Mouse (Mus musculus) gastrocnemius, postnatal 36 days (tissue): ENCODE results near the gene Fbxo42. TPM values are rescaled to one million over a fixed set of nuclear protein-coding genes. Genes with fewer than 3 reads are reported as not detected.

ENCODE experiments used
- DNase-seq, 2 experiments: peaks; one replicate each; pipeline ENCODE4 v3.0.0; 2022
- intact Hi-C: fragments of 180-260 bp; cut with DNase I; formaldehyde crosslinking; loops from one replicate; pipeline ENCODE4 v1.15.1; 2025
- total RNA-seq, 2 experiments: library from RNA; stranded (reverse); gene quantifications; 2 replicates each; pipeline ENCODE4 v1.2.3; 2021

Fbxo42 gene
- total RNA-seq, 2 experiments from 2014 or later: 8.8 to 9.8 TPM

DNA sequence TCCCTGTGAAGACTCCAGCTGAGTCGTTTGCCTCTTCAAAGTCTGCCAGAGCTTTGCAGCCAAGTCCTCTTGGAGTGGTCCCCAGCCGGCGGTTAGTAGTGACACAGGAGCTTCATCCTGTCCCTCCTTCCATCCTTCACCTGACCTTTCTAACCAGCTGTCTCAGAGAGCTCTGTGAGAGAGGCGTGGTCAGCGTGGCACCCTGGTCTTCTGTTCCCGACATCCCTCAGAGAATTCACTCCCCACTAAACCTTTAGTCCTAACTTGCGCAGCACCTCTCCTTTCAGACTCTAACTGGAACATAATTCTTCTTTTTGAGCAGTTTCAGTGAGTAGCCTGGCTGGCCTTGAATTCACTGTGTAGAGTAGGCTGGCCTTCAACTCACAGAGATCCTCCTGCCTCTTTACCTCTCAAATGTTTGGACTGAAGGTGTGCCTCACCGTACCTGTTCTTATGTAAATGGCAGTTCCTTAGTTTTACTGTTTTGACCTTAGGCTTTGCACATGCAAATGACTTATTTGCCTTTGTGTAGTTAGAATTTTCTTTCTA is 18.1 kb downstream of the Fbxo42 start:
- intact Hi-C loops: no loop called here

DNA sequence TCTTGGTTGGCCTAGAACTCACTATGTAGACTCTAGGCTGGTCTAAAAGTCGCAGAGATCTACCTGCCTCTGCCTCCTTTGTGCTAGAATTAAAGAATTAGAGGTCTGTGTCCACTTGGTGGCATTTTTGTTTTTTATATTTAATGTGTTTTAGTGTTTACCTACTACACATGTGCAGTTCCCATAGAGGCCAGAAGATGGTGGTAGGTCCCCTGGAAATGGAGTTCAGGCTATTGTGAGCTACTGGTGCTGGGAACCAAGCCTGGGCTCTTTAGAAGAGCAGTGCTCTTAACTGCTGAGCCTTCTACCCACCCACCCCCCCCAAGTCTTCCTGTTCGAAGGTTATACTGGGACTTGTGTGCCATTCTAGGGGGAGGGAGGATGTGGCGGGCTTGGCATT is 19.4 kb downstream of the Fbxo42 start:
- DNase-seq: no peak
- intact Hi-C loops: no loop called here

More for the DNA sequence above, 18.1 kb downstream of the Fbxo42 start:
- DNase-seq: no peak

DNA sequence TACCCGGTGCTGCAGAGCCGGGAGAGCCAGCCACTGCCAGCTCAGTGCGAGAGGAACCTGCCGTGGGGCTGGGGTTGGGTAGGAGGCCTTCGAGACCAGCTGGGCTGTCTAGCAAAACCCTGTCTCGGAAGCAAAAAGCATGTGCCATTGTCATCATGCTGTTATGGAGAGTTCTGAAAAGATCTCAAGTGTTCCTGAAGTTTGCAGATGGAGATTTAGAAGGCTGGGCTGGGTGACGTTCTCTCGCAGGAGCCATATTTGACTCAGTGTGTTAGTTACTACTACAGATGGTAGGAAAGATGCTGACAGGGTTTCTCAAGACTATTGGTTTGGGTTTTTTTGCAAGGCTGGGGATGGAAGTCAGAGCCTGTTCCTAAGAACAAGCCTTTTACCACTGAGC is 24.4 kb downstream of the Fbxo42 start:
- intact Hi-C loops: no loop called here
- no peak for DNase-seq

DNA sequence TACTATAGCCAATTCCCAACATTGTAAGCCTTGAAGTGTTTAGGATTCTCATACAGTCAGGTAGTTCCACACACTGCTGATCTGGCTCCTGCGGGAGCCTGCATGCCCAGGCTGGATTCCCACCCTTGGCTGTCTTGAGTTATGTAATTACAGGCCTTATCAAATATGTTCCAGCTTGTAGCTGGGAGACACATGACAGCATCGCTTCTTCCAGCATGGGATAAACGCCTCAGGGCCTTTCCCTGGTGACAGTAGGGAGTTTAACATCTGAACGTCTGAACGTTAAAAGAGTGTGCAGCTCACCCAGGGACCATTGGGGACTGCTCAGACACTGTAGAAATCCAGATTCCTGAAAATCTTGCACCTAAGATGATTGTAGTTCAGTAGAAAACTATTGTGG is 28.1 kb downstream of the Fbxo42 start:
- no peak for DNase-seq
- intact Hi-C loops: no loop called here

DNA sequence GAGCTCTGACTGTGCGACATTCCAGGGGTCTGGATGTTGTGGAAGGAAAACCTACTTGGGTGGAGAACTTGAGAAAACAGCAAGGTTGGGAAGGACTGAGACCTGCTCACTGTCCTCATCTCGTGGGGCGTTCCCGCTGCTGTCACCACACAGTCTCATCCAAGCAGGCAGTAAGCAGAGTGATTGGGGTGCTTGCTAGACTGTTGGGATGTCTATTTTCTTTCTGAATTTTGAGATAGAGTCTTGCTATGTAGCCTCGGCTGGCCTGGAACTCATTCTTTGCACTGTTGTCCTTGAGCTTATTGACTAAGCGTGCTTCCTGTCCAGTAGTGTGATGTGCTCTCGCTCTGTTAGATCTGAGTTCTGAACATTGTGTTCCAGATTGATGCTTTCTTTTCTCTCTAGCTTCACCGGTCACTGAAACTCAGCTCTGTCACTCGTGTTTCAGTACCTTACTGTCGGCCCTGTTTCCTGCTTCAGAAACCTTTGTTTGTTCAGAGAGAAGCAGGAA is 28.7 kb downstream of the Fbxo42 start:
- intact Hi-C loops: no loop called here
- DNase-seq: no peak

DNA sequence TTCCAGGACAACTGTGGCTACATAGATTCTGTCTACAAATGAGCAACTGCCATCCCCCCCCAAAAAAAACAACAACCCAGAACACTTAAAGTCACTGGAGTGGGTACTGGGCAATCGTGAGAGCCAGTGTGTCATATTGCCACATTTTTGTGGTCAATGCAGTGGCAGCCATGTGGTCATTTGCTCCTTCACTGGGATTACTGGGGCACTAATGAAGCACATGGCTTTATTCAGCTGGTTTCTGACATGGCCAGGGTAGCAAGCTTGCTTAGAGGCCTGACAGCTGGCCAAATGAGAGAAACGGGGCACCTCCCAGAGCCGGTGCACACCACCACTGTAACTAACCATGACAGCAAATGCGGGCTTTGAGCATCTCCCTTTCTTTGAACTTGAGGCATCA is 30.8 kb downstream of the Fbxo42 start:
- DNase-seq: no peak
- intact Hi-C loops: no loop called here

DNA sequence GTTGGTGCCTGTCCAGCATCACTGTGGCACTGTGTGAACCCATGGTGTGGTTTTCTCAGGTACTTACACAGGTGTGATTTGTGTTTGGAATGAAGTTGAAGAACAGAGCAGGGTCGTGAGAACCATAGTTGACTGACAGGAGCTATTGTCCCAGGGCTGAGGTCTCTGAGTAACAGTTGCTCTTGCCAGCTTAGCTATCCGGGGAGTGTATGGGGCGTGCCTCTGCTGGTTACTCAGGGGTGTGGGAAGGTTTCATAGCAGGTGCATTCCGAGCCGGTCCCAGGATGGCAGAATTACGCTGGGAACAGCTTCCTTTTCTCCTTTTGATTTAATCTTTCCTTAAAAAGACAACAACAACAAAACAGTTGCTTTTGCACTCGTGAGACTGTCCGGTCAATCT is 33.1 kb downstream of the Fbxo42 start:
- intact Hi-C loops: no loop called here
- DNase-seq: no peak

DNA sequence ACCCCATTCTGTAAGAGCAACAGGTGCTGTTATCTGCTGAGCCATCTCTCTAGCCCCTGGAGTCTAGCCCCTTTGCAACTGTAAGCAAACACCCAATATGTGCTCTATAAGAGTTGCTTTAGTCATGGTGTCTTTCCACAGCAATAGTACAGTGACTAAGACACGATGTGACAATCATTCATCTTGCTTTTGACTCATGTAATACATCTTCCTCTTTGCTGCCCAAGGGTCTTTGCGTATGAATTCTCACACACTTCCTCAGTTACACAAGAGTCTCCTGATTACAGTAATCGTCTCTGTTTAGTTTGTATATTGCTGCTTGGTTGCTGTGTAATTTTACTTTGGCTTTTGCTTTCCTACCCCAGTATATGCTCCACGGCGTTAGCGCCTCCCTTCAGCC is 34.3 kb downstream of the Fbxo42 start:
- intact Hi-C loops: no loop called here
- DNase-seq: no peak

DNA sequence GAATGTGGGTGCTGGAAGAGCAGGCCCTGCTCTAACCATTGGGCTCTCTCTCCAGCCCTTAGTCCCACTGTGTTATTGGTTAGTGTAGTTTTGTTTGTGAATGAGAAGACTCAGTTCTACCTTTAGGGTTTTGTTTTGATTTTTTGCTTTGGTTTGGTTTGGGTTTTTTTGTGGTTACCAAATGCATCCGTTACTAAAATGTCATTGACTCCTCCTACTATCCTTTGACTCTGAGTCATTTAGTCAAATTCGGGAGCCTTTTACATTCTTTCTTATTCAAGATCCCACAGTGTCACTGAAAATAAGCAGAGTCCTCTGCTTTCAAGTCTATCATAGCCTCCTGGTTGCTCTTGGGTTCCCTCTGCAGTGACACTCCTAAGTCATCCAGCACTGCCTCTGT is 36.2 kb downstream of the Fbxo42 start:
- intact Hi-C loops: no loop called here
- DNase-seq: no peak

DNA sequence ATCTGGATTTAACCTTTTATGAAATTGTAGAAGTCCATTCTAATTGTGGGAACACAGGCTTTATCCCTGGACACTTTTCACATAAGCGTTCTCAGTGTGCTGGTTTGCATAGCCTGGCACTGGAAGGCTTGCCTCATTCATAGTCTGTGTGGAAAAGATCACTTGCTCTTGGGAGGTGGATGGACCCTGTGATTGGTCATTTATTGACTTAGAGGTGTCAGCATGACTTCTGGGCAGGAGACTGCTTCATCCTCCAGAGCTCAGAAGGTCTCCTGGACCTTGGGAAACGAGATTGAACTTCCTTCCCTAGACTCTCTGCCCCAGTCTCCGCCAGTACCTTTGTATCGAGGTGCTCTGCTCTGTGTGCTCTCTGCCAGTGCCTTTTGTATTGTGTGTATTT is 36.7 kb downstream of the Fbxo42 start:
- DNase-seq: no peak
- intact Hi-C loops: no loop called here

DNA sequence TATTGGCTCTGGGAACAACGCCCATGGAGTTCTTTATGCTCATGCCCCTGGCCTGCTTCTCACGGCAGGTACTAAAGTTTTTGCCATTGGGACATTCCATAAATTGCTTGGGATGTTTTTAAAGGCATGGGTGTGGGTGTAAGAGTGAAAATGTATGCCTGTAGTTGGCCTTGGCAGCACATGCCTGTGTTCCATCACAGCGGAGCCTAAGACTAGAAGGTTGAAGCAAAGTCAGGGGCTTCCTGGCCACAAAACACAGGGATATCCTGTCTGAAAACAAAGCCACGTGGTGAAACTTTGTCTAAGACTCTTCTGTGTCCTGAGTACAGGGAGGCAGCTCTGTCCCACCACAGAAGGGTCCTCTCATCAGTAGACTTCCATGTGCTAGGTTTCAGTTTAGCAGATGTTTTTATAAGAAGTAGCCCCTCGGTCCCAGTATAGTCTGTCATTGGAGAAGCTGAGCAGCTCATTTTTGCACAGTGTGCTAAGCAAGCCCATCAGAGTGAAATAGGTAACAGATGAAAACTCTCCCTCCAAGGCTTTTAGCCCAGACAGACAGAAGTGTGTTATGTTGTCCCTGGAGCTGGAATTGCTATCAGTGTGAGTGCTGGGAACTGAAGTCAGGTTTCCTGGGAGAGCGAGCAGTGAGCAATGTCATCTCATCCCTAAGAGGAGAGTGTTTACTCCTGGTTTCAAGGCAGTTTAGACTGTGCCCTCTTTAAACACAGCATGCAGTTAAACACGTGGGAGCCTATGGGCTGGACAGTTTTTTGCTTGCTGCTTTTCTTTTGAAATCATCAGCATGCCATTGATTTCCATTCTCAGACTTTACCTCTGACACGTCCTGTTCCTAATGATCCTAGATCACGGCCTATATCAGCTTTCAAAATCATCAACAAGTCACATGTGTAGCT is 39.5 kb downstream of the Fbxo42 start:
- intact Hi-C loops: no loop called here
- no peak for DNase-seq

DNA sequence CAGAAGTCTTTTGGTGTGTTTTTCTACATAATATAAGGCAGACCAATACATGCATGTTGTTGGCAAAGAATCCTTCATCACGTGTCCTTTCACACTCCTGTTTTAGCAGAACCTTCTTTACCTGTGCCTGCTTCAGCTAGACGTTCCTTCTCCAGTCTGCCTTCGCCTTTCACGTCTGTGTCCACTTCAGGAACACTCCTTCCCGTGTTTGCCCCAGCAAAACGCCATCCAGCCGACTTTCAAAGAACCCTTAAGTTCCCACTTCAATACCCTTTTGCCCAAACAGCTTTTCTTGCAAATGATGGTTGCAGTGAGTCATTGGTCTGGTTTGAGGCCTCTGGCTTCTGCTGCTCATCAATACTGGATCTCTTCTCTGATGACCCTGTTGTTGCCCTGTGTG is 43.6 kb downstream of the Fbxo42 start:
- intact Hi-C loops: no loop called here
- no peak for DNase-seq

DNA sequence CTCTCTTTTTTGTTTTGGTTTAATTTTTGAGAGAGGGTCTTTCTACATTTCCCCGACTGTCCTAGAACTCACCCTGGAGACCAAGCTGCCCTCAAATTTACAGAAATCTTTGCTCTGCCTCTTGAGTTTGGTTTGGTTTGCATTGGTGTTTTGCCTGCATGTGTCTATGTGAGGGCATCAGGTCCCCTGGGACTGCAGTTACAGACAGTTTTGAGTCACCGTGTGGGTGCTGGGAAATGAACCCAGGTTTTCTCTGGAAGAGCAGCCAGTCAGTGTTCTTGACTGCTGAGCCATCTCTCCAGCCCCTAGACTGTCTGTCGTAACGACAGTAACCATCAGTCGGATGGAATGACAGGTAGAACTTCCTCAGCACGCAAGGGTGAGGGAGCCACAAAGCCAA is 46.8 kb downstream of the Fbxo42 start:
- intact Hi-C loops: no loop called here

DNA sequence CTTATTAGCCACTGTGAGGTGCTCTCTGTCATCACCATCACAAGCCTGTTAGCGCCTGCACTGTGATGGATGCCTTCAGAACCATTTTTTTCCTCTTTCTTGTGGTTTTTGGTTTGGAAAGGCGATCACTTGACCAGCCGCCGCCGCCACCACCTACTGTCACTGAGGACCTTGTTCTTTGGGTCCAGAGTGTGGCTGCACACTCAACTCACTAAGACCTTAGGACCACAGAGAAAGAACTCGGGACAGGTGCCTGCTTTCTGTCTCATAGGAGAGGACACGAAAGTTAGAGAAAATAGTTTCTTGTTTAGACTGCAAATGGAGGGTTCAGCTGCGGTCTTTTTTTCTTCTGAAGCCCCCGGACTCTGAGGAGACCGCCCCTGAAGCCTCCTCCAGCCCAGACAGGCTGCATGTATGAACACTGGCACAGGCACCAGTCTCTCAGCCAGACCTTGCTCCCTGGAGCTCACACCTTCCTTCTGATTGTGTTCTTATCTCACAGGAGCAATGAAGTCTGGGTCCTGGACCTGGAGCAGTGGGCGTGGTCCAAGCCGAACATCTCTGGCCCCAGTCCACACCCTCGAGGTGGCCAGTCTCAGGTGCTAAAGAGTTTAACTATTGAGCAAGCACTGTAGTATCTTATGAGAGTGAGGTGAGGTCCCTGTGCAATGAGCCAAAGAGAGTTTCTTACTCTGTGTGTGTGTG is 49.4 kb downstream of the Fbxo42 start:
- DNase-seq: no peak
- intact Hi-C loops: no loop called here

More for the DNA sequence above, 46.8 kb downstream of the Fbxo42 start:
- DNase-seq: no peak

DNA sequence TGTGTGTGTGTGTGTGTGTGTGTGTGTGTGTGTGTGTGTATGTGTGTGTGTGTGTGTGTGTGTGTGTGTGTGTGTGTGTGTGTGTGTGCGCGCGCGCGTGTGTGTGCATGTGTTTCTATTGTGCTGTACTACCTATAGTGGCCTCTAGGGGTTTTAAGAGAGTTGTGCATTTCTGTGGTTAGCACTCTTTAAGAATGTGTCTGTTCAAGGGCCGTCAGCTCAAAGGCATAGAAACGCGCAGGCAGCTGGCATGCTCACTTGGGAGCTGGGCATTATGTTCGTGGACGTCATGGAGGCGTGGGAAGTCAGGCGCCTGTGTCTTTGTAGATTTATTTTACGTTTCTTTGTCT is 49.9 kb downstream of the Fbxo42 start:
- intact Hi-C loops: no loop called here
- no peak for DNase-seq

DNA sequence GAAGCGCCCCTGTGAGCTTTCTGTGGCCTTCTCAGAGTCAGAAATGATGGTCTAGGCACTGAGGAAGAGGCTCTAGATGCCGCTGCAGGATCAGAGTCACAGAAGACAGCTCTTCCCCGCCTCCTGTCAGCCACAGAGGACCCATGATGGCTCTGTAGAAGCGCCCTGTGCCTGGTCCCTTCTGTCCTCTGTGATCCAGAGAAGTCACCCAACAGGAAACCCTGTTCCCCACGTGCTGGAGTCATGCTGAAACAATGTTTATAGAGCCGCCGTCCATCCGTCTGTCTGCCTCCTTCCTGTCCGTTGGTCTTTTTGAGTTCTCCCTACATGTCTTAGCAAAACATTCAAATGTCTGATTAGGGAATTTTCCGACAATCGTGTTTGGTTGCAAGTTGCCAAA is 53.2 kb downstream of the Fbxo42 start:
- no peak for DNase-seq
- intact Hi-C loops: loop anchor here (5.0 kb wide), 2 partner anchors 66 to 166 kb away; partner anchors contain the start of gene Fam131c

DNA sequence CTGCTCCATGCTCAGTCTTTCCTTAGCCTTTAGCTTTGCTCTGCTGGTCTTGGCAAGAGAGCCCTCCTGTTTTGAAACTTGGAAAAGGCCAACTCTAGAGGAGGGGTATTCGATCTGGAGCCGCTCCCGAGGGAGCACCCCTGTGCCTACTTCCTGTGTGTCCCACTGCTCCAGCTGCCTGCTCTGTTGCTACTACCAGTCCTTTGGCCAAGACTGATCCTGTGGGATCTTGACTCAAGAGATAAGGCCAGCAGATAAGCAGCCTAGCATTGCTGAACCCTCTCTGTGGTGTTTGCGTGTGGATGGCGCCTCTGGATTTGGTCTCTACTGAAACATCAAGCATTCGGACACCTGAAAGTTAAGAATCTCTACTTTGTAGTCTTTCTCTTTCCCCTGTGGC is 54.5 kb downstream of the Fbxo42 start:
- intact Hi-C loops: loop anchor here (5.0 kb wide), 2 partner anchors 65 to 165 kb away; partner anchors contain the start of gene Fam131c
- DNase-seq: no peak

DNA sequence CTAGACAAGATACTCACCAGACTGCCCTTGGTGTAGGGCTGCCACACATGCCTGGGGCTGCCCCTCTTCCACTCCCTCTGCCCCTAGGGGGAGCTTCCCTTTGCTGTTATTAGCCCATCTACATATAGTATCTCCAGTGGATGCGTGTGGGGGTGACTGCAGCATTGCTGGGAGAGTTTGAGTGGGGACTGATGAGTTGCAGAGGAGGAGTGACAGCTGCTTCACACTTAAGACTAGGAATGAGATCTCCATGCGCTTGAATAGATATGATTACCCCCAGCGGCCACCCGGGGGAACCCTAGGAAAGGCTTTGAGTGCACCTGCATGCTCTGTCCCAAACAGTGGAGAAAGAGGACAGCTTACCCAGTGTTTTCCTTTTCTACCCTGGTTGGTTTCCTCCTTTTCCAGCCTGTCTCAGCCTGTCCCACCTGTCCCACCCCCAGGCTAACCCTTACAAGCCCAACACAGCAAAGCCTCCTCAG is 56.9 kb downstream of the Fbxo42 start:
- no peak for DNase-seq
- intact Hi-C loops: loop anchor here (5.0 kb wide), 2 partner anchors 63 to 163 kb away; partner anchors contain the start of gene Fam131c

DNA sequence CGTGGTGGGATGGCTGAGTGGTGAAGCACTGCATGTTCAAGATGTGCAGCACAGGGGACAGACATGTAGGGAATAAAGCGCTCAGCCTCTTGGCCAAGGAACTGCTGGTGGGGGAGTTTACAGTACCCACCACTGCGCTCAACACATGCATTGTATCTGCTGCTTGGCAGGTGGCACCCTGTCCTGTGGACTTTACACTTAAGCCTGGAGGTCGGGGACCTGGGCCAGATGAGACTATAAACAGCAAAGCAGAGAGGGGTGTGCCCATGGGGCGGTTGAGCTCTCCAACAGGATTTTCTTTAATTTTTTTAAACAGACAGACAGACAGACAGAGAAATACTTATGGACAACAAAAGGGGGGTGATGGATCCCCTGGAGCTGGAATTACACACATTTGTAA is 59.4 kb downstream of the Fbxo42 start:
- intact Hi-C loops: no loop called here
- DNase-seq: no peak

DNA sequence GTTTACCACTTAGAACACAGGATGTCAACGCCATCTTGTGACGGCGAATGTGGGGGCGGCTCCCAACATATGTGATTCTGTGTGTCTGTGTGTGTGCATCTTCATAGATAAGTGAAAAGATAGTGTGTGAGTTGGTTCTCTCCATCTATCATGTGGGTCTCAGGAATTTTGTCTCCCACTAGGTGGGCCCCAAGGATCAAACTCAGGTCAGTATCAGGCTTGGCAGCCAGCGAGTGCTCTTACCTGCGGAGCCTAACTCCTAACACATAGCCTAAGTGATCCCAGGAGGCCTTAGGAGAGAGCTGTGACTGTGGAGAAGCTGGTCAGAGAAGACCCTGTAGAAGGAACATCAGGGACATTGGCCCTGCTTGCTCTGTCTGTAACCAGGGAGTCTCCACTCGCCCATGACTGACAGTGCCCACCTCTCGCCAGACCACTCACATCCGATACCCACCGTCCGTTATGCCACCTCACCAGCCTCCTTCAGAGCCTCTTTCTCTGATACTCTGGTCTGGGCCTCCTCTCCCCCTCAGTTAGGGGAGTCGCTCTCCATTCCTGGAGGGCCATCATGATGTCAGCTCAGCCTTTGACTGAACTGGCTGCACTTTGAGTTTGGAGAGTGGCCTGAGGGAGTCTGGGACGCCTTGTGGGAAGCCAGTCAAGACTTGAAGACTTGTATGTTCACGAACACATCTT is 63.0 kb downstream of the Fbxo42 start:
- intact Hi-C loops: loop anchor here (5.0 kb wide), 1 partner anchor 68 kb away; no protein-coding TSS in a partner anchor
- DNase-seq: no peak
